Mouse (Mus musculus) ovary, postnatal 14 days (tissue): Measurements from ENCODE around the gene Gpx6.
A peak's percentile ranks its signal among the peaks of the same experiment; 100 is the strongest.

ENCODE experiments used
- DNase-seq: peaks from one replicate; pipeline ENCODE4 v3.0.0; 2022; ENCODE audit warnings: low spot score

Gene Gpx6

GRCm38 (mm10) chr13:21323405-21323804 is 11.5 kb downstream of the Gpx6 start:
- no peak for DNase-seq

- no peak for DNase-seq
These were observed 14.3 kb downstream of the Gpx6 start for GRCm38 (mm10) chr13:21326191-21326590.

DNA sequence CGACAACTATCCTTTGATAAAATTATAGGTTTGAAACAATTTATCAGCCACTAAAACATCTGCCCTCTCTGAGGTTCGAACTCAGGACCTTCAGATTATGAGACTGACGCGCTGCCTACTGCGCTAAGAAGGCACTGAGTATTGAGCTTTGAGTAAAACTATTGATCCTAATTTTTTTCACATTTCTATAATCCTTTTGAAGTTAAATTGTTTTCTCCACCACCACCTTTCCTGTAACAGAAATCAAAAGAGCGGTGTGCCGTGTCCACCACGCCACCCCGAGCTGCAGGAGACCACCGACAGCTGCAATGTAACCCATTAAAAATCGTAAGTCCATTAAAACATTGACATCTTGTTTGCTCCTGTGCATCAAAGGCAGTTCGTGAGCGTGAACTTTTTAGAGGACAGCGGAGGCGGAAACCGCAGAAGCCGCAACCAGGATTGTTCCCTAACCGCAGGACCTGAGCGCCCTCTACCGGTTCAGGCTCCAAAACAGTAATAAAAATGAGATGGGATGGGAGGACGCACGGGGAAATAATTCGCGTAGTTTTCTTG is 14.8 kb downstream of the Gpx6 start:
- DNase-seq, result peak; percentile 73

GRCm38 (mm10) chr13:21327424-21327823 is 15.5 kb downstream of the Gpx6 start:
- no peak for DNase-seq

DNA sequence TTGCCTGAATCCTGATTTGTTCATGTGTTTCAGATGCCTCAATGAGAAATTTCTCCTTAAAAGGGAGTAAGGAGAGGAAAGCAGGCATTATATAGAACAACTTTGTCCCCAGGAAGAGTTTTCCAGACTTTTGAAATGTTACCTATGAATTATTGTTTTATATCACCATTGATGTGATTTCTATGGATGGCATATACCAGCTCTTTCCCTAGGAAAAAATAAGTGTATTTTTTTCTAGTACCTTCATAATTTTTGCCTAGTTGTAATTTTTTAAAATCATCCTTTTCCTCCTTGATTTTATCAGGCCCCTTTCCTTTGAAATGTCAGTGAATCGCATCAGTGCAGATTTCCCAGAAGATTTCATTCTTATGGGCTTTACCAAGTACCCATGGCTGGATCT is 34.7 kb downstream of the Gpx6 start, which contains the start of gene Olfr1367:
Gene Olfr1367, plus strand, starts transcription at position 301 of the 400 bp plus-strand sequence.
- DNase-seq, result no peak

DNA sequence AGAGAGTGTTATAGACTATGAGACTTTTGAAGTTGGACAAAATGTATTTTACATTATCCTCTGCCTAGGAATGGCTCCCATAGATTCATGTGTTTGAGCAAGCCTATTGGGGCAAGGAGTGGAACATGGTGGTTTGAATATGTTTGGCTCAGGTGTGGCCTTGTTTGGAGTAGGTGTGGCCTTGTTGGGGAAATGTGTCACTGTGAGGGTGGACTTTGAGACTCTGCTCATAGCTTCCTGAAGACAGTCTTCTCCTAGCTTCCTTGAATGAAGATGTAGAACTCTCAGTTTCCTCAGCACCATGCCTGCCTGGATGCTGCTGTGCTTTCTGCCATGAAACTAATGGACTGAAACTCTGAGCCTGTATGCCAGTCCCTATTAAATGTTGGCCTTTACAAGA is 38.7 kb downstream of the Gpx6 start:
- DNase-seq, result no peak

DNA sequence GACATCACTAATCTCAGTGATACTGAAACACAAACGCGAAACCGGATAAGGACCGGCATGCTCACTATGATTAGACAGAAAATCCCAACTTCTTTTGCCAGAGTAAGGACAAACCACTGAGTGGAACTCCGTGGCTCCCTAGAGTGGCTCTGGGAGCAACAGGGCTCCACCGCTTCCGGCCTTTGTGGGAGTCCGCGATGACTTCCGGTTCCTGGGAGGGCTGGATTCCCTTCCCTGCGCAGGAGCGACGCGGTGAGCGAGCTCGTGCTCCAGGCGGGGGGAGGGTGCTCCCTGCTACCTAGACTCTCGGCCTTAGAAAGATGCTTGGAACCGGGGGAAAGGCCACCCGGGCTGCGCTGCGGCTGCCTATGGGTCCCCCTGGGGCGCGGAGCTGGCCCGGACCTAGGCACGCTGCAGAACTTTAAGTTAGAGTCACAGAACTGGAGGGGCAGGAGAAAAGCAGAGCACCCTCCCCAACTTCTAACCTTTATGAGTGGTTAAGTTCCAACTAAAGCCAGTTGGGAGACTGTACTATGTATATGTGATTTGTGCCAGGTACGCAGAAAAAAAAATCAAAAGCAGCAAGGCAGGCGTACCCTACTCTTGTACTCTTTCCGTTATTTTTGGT is 50.8 kb downstream of the Gpx6 start, which contains the start of gene Zscan12:
Gene Zscan12, plus strand, starts transcription at position 200 of the 628 bp plus-strand sequence.
- DNase-seq, result peak; percentile 75

DNA sequence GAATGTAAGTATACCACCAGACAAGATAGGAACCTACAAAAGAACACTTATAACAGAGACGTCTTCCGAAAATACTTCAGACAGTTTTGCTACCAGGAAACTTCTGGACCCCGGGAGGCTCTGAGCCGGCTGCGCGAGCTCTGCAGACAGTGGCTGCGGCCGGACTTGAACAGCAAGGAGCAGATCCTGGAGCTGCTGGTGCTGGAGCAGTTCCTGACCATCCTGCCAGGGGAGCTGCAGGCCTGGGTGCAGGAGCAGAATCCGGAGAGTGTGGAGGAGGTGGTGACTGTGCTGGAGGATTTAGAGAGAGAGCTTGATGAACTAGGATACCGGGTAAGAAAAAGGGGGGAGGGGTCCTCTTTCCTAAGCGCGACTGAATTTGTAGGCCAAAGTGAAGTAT is 51.8 kb downstream of the Gpx6 start:
- no peak for DNase-seq

DNA sequence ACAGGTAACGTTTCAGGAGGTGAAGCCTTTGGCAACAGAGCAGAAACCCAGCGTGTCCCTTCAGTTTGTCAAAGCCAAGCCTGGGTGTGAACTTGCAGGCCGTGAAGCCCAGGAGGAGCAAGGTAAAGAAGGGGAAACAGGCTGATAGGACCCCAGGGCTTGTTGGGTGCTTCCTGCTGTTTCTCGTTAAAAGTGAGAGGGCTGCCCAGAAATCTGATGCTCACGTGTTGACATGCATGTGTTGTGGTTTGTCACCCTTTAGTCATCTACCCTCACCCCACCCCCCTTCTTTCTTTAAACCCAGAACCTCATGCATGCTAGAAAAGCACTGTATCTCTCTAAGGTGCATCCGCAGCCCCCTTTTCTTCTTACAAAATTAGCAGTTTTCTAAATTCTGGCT is 54.7 kb downstream of the Gpx6 start:
- no peak for DNase-seq
